Mouse (Mus musculus) embryonic fibroblast, embryonic 13.5 days (primary cell): ENCODE results near the gene Pex3. TPM values are rescaled to one million over a fixed set of nuclear protein-coding genes. Genes with fewer than 3 reads are reported as not detected.
A peak's percentile ranks its signal among the peaks of the same experiment; 100 is the strongest.

ENCODE experiments used
- H3K27ac ChIP-seq: 2 replicates; pipeline ENCODE4 v1.5.1; 2012; ENCODE audit warnings: low read length, control low read depth, inconsistent platforms; ENCODE audit not compliant: insufficient read depth
- H3K4me1 ChIP-seq: 2 replicates; pipeline ENCODE4 v1.6.1; 2011; ENCODE audit warnings: low read length; ENCODE audit not compliant: control insufficient read depth, insufficient read depth
- H3K4me3 ChIP-seq: 2 replicates; pipeline ENCODE4 v1.5.1; 2011; ENCODE audit warnings: mild to moderate bottlenecking, control low read depth, low read length; ENCODE audit not compliant: insufficient read depth
- CTCF ChIP-seq: IDR thresholded peaks from 2 replicates; pipeline ENCODE4 v1.5.1; 2011; ENCODE audit warnings: mild to moderate bottlenecking, control low read depth, low read length, moderate library complexity, borderline replicate concordance; ENCODE audit not compliant: insufficient read depth
- POLR2A ChIP-seq: IDR thresholded peaks from 2 replicates; pipeline ENCODE4 v1.6.1; 2011; ENCODE audit warnings: low read depth, mild to moderate bottlenecking, control low read depth, low read length, moderate library complexity
- polyA plus RNA-seq: library from polyadenylated mRNA; stranded (reverse); fragments of >200 nt; gene quantifications from 2 replicates; pipeline ENCODE4 v1.2.4, GENCODE M21; 2011; ENCODE audit warnings: low read depth; ENCODE audit not compliant: missing spikeins, insufficient read length

The Pex3 gene
- polyA plus RNA-seq, 1 experiment = 25.5 TPM

GRCm38 (mm10) chr10:13572003-13572402 lies 19.1 kb upstream of the Pex3 start:
- Histone ChIP-seq H3K4me1 (peaks cover 10% of the 10 kb centered on the region), H3K4me3 (no peak overlapping the region), H3K27ac (peak overlapping the region; percentile 50)
- TF ChIP-seq CTCF = no peak
- TF ChIP-seq POLR2A = no peak

GRCm38 (mm10) chr10:13570697-13571538 lies 18.0 kb upstream of the Pex3 start:
- Histone ChIP-seq H3K27ac (no peak overlapping the region), H3K4me1 (peaks cover 3% of the 10 kb centered on the region; the same call in 1 of the 2 replicates), H3K4me3 (no peak overlapping the region)
- TF ChIP-seq POLR2A (no peak), CTCF (no peak)

- Histone ChIP-seq H3K27ac (no peak overlapping the region), H3K4me3 (no peak overlapping the region), H3K4me1 (peaks cover 3% of the 10 kb centered on the region; the same call in 1 of the 2 replicates)
- TF ChIP-seq POLR2A (no peak), CTCF (no peak)
Observed at GRCm38 (mm10) chr10:13569818-13570217, 16.9 kb upstream of the Pex3 start.

GRCm38 (mm10) chr10:13566393-13566792 lies 13.5 kb upstream of the Pex3 start:
- no peak for TF ChIP-seq POLR2A
- no peak for TF ChIP-seq CTCF
- Histone ChIP-seq H3K4me3 (no peak overlapping the region), H3K4me1 (no peaks in the 10 kb centered on the region; the same call in 1 of the 2 replicates), H3K27ac (no peak overlapping the region)

GRCm38 (mm10) chr10:13565080-13565448 lies 12.1 kb upstream of the Pex3 start:
- H3K27ac ChIP-seq = no peak overlapping the region
- no peaks in the 10 kb centered on the region; the same call in 1 of the 2 replicates for H3K4me1 ChIP-seq
- TF ChIP-seq POLR2A (no peak), CTCF (no peak)
- no peak overlapping the region for H3K4me3 ChIP-seq

- no peak for TF ChIP-seq POLR2A
- peak; percentile 96 for TF ChIP-seq CTCF
- Histone ChIP-seq H3K27ac (no peak overlapping the region), H3K4me1 (no peaks in the 10 kb centered on the region), H3K4me3 (no peak overlapping the region)
Observed at GRCm38 (mm10) chr10:13564364-13565079, 11.6 kb upstream of the Pex3 start.

GRCm38 (mm10) chr10:13560014-13560674 lies 7.2 kb upstream of the Pex3 start:
- no peaks in the 10 kb centered on the region for H3K4me1 ChIP-seq
- TF ChIP-seq CTCF (no peak), POLR2A (no peak)
- H3K27ac ChIP-seq = no peak overlapping the region
- H3K4me3 ChIP-seq = no peak overlapping the region

GRCm38 (mm10) chr10:13554316-13554715 lies 1.4 kb upstream of the Pex3 start:
- TF ChIP-seq CTCF = no peak
- no peak for TF ChIP-seq POLR2A
- no peak overlapping the region for H3K4me3 ChIP-seq
- no peaks in the 10 kb centered on the region for H3K4me1 ChIP-seq
- H3K27ac ChIP-seq = no peak overlapping the region

- TF ChIP-seq CTCF = no peak
- TF ChIP-seq POLR2A = no peak
- no peaks in the 10 kb centered on the region for H3K4me1 ChIP-seq
- H3K4me3 ChIP-seq = peak overlapping the region; percentile 67
- no peak overlapping the region for H3K27ac ChIP-seq
Observed at GRCm38 (mm10) chr10:13553498-13553985, 600 bp upstream of the Pex3 start.

- TF ChIP-seq POLR2A (no peak), CTCF (no peak)
- no peaks in the 10 kb centered on the region for H3K4me1 ChIP-seq
- no peak overlapping the region for H3K4me3 ChIP-seq
- no peak overlapping the region for H3K27ac ChIP-seq
Observed at GRCm38 (mm10) chr10:13541721-13542120, 11.2 kb downstream of the Pex3 start.
